Mouse (Mus musculus): ENCODE results near the gene Rasgef1b. TPM values are rescaled to one million over a fixed set of nuclear protein-coding genes. Genes with fewer than 3 reads are reported as not detected.

Rasgef1b gene
- polyA plus RNA-seq, 1 experiment from 2014 or later: 7.3 TPM

- no peak overlapping the region for H3K4me3 ChIP-seq (ENCODE audit: low read length)
- no peaks in the 10 kb centered on the region for H3K36me3 ChIP-seq (ENCODE audit: control insufficient read depth, insufficient read depth, low read length)
- no peak for ATAC-seq
- no peak overlapping the region for H3K27ac ChIP-seq (ENCODE audit: low read length)
- H3K27me3 ChIP-seq (replicated peaks; ENCODE audit: control insufficient read depth, insufficient read depth, low read length): no peaks in the 10 kb centered on the region
- no peaks in the 10 kb centered on the region for H3K9me3 ChIP-seq (ENCODE audit: control insufficient read depth, low read length)
- 73% methylated on average over 9 of the region's 9 CpGs for WGBS
- no peak overlapping the region for H3K9ac ChIP-seq (ENCODE audit: low read depth, low read length)
- no peak overlapping the region for H3K4me2 ChIP-seq (ENCODE audit: low read depth, low read length)
- peaks cover 3% of the 10 kb centered on the region; the same call in 1 of the 2 replicates for H3K4me1 ChIP-seq (ENCODE audit: control insufficient read depth, insufficient read depth, low read length)
Measured at GRCm38 (mm10) chr5:99496931-99497782, 231.7 kb downstream of the Rasgef1b start.

- Histone ChIP-seq H3K9ac (ENCODE audit: low read depth, low read length) (no peak overlapping the region), H3K4me2 (ENCODE audit: low read depth, low read length) (no peak overlapping the region), H3K4me1 (ENCODE audit: control insufficient read depth, insufficient read depth, low read length) (peaks cover 3% of the 10 kb centered on the region; the same call in 1 of the 2 replicates), H3K36me3 (ENCODE audit: control insufficient read depth, insufficient read depth, low read length) (no peaks in the 10 kb centered on the region), H3K4me3 (ENCODE audit: low read length) (no peak overlapping the region), H3K27ac (ENCODE audit: low read length) (no peak overlapping the region), H3K27me3 (replicated peaks; ENCODE audit: control insufficient read depth, insufficient read depth, low read length) (no peaks in the 10 kb centered on the region), H3K9me3 (ENCODE audit: control insufficient read depth, low read length) (no peaks in the 10 kb centered on the region)
- no peak for ATAC-seq
- 47% methylated on average over 1 of the region's 1 CpGs for WGBS
Measured at GRCm38 (mm10) chr5:99496157-99496453, 232.8 kb downstream of the Rasgef1b start.

GRCm38 (mm10) chr5:99495354-99496156, 233.3 kb downstream of the Rasgef1b start:
- Histone ChIP-seq H3K4me3 (ENCODE audit: low read length) (no peak overlapping the region), H3K36me3 (ENCODE audit: control insufficient read depth, insufficient read depth, low read length) (no peaks in the 10 kb centered on the region), H3K9ac (ENCODE audit: low read depth, low read length) (no peak overlapping the region), H3K4me2 (ENCODE audit: low read depth, low read length) (no peak overlapping the region), H3K4me1 (ENCODE audit: control insufficient read depth, insufficient read depth, low read length) (peaks cover 3% of the 10 kb centered on the region; the same call in 1 of the 2 replicates), H3K27ac (ENCODE audit: low read length) (no peak overlapping the region), H3K27me3 (replicated peaks; ENCODE audit: control insufficient read depth, insufficient read depth, low read length) (no peaks in the 10 kb centered on the region), H3K9me3 (ENCODE audit: control insufficient read depth, low read length) (no peaks in the 10 kb centered on the region)
- ATAC-seq: no peak
- 62% methylated on average over 10 of the region's 10 CpGs for WGBS

DNA sequence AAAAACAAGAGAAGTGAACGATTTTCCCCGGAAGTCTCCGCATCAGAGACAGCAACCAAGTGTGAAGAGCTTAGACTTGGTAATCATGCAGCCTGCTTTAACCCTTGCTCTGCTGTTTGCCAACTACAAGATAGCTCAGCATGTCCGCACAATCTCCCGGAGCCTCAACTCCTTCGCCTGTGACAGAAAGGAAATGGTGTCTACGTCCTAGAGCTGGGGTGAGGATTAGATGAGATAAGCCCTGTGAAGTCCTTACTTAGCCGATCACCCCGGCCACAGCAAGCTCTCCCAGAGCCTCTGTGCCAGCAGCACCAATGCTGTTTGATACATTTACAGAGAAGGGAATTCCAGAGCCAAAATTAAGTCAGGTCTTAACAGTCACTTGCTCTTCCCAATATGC, 235.0 kb downstream of the Rasgef1b start:
- 71% methylated on average over 9 of the region's 9 CpGs for WGBS
- no peak overlapping the region for H3K4me3 ChIP-seq (ENCODE audit: low read length)
- no peaks in the 10 kb centered on the region for H3K36me3 ChIP-seq (ENCODE audit: control insufficient read depth, insufficient read depth, low read length)
- no peaks in the 10 kb centered on the region for H3K9me3 ChIP-seq (ENCODE audit: control insufficient read depth, low read length)
- H3K4me1 ChIP-seq (ENCODE audit: control insufficient read depth, insufficient read depth, low read length): peaks cover 3% of the 10 kb centered on the region; the same call in 1 of the 2 replicates
- no peak overlapping the region for H3K27ac ChIP-seq (ENCODE audit: low read length)
- ATAC-seq: no peak
- H3K27me3 ChIP-seq (replicated peaks; ENCODE audit: control insufficient read depth, insufficient read depth, low read length): no peaks in the 10 kb centered on the region
- H3K9ac ChIP-seq (ENCODE audit: low read depth, low read length): no peak overlapping the region
- H3K4me2 ChIP-seq (ENCODE audit: low read depth, low read length): no peak overlapping the region

GRCm38 (mm10) chr5:99493017-99493416, 235.8 kb downstream of the Rasgef1b start:
- no peak overlapping the region for H3K27ac ChIP-seq (ENCODE audit: low read length)
- no peak overlapping the region for H3K4me3 ChIP-seq (ENCODE audit: low read length)
- H3K4me2 ChIP-seq (ENCODE audit: low read depth, low read length): no peak overlapping the region
- no peaks in the 10 kb centered on the region for H3K9me3 ChIP-seq (ENCODE audit: control insufficient read depth, low read length)
- H3K4me1 ChIP-seq (ENCODE audit: control insufficient read depth, insufficient read depth, low read length): peaks cover 3% of the 10 kb centered on the region; the same call in 1 of the 2 replicates
- no peaks in the 10 kb centered on the region for H3K27me3 ChIP-seq (replicated peaks; ENCODE audit: control insufficient read depth, insufficient read depth, low read length)
- WGBS: 87% methylated on average over 3 of the region's 3 CpGs
- no peaks in the 10 kb centered on the region for H3K36me3 ChIP-seq (ENCODE audit: control insufficient read depth, insufficient read depth, low read length)
- ATAC-seq: no peak
- no peak overlapping the region for H3K9ac ChIP-seq (ENCODE audit: low read depth, low read length)

DNA sequence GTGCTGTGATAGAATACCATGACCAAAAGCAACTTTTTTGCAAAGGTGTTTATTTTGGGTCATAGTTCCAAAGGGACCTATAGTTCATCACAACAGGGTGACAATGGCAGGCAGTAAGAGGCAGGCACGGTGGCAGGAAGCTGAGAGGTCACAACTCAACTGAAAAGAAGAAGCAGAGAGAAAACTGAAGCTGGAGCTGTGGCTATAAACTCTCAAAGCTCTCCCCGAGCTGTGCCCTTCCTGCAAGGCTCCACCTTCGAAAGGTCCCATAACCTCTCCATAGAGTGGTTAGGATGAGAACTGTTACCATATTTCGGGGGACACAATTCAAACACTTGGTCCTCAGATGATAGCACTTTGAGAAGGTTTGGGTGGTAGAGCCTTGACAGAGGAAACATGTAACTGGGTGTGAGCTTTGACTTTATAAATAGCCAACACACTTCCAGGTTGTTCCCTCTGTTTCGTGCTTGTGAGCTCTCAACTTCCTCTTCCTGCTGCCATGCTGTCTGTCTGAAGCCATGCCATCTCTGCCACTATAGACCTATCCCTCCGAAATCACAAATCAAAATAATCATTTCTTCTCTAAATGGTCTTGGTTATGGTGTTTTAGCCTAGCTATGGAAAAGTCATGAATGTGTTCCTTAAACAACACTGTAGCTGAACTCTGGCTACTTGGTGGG, 240.2 kb downstream of the Rasgef1b start:
- Histone ChIP-seq H3K4me2 (ENCODE audit: low read depth, low read length) (no peak overlapping the region), H3K9ac (ENCODE audit: low read depth, low read length) (no peak overlapping the region), H3K27ac (ENCODE audit: low read length) (no peak overlapping the region), H3K4me1 (ENCODE audit: control insufficient read depth, insufficient read depth, low read length) (no peaks in the 10 kb centered on the region), H3K27me3 (replicated peaks; ENCODE audit: control insufficient read depth, insufficient read depth, low read length) (no peaks in the 10 kb centered on the region), H3K36me3 (ENCODE audit: control insufficient read depth, insufficient read depth, low read length) (no peaks in the 10 kb centered on the region), H3K4me3 (ENCODE audit: low read length) (no peak overlapping the region), H3K9me3 (ENCODE audit: control insufficient read depth, low read length) (no peaks in the 10 kb centered on the region)
- ATAC-seq: no peak
- 83% methylated on average over 6 of the region's 6 CpGs for WGBS

DNA sequence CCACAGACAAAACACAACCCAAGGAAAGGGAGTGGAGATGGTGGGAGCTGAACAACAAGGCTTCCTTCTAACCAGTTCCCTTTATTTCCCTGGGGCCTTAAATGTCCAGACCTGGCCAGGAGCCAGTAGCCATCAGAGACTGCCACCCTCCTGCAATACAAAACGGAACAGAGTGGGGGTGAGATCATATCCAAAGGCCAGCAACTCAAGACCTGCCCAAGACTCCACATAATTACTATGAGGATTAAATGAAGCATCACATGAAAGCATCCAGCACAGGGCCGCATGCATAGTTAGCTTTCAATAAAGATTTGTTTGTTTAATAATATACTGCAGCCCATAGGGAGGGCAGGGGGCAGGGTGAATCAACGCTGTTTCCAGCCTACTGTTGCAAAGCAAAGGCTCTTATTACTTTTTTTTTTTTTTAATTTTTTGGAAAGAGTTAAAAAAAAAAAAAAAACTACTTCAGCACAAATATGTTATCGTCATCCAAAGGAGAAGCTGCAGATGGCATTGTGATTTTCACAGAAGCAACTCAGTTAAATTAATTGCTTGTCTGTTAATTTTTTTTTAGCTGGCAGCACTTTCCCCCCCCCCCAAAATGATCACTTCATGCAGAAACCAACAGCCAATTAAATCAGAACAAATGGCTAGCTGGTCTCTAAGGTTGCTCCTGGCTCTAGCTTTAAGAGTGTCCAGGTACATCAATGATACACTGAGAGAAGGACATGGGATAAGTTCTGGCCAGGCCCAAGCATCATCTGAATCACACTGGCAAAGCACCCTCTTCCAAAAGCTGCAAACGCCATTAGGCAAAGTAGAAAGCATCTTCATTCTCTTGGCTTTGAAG, 241.6 kb downstream of the Rasgef1b start:
- H3K36me3 ChIP-seq (ENCODE audit: control insufficient read depth, insufficient read depth, low read length): no peaks in the 10 kb centered on the region

GRCm38 (mm10) chr5:99483162-99483561, 245.7 kb downstream of the Rasgef1b start:
- H3K4me3 ChIP-seq (ENCODE audit: low read length): no peak overlapping the region
- H3K9me3 ChIP-seq (ENCODE audit: control insufficient read depth, low read length): no peaks in the 10 kb centered on the region
- H3K27me3 ChIP-seq (replicated peaks; ENCODE audit: control insufficient read depth, insufficient read depth, low read length): no peaks in the 10 kb centered on the region
- H3K4me1 ChIP-seq (ENCODE audit: control insufficient read depth, insufficient read depth, low read length): peaks cover 13% of the 10 kb centered on the region
- ATAC-seq: no peak
- 87% methylated on average over 5 of the region's 5 CpGs for WGBS
- no peaks in the 10 kb centered on the region for H3K36me3 ChIP-seq (ENCODE audit: control insufficient read depth, insufficient read depth, low read length)
- no peak overlapping the region for H3K4me2 ChIP-seq (ENCODE audit: low read depth, low read length)
- no peak overlapping the region for H3K9ac ChIP-seq (ENCODE audit: low read depth, low read length)
- H3K27ac ChIP-seq (ENCODE audit: low read length): no peak overlapping the region

More for the DNA sequence above, 241.6 kb downstream of the Rasgef1b start:
- 64% methylated on average over 5 of the region's 5 CpGs for WGBS
- no peak overlapping the region for H3K4me2 ChIP-seq (ENCODE audit: low read depth, low read length)
- ATAC-seq: no peak
- no peak overlapping the region for H3K4me3 ChIP-seq (ENCODE audit: low read length)
- H3K27ac ChIP-seq (ENCODE audit: low read length): no peak overlapping the region
- H3K9me3 ChIP-seq (ENCODE audit: control insufficient read depth, low read length): no peaks in the 10 kb centered on the region
- H3K9ac ChIP-seq (ENCODE audit: low read depth, low read length): no peak overlapping the region
- no peaks in the 10 kb centered on the region for H3K4me1 ChIP-seq (ENCODE audit: control insufficient read depth, insufficient read depth, low read length)
- H3K27me3 ChIP-seq (replicated peaks; ENCODE audit: control insufficient read depth, insufficient read depth, low read length): no peaks in the 10 kb centered on the region
